9 mouse cellular contexts compared by ENCODE assay signal in the genomic region with DNA sequence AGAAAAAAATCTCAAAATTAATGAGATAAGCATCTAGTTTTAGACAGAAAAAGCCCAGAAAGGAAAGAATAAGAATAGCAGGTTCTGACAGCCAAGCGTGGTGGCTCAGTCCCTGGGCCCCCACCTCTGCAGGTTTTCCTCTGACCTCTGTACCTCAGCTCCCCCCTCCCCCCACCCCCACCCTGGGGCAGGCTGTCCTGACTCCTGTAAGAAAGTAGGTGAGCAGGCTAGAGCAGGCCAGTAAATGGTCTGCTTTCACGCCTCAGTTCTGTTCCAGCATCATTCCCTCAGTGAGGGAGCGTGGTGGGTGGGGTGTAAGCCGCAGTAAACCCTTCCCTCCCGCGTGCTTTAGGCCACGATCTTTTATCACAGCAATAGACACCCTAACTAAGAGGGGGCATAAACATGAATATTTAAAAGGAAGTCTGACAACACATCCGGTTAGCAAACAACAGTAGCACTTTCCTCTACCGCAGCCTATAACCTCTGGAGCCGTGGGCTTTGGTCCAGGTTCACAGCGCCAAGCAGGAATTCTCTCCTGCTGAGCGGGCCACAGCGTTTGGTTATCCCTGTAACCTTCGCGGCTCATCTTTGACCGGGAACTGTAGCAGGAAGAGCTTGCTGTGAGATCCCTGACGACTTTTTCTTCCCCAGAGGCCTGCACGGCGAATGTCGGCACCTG. TPM values are rescaled to one million over a fixed set of nuclear protein-coding genes. Genes with fewer than 3 reads are reported as not detected.
A peak's percentile ranks its signal among the peaks of the same experiment; 100 is the strongest.
DNase-seq lines count a peak whose midpoint lies in the region; ATAC-seq and TF ChIP-seq lines count a peak whose summit lies in the region.
"Had no signal": no experiment of that assay in that cellular context is flagged by ENCODE, and none has a peak within 500 bp of the region (broad histone marks: within the 10 kb centered on the region; RNA-seq: fewer than 3 reads in every experiment).

No protein-coding gene starts in this region.

- intact Hi-C loops in heart, postnatal 25 days (cut with DNase I) = no loop called here

- 41% methylated on average over 20 of the region's 20 CpGs for WGBS in heart, embryonic 14.5 days
- WGBS in embryonic facial prominence, embryonic 15.5 days = 25% methylated on average over 20 of the region's 20 CpGs
- 31% methylated on average over 20 of the region's 20 CpGs for WGBS in limb, embryonic 14.5 days

- TF ChIP-seq POLR2A in limb, embryonic 14.5 days (IDR thresholded peaks at IDR 0.05; ENCODE audit: borderline replicate concordance, extremely low read depth, insufficient read depth, insufficient read length) = no peak

- no peak for DNase-seq in heart, postnatal 25 days (ENCODE audit: low spot score)
- DNase-seq in limb, embryonic 14.5 days (ENCODE audit: low spot score) = no peak
- DNase-seq in cerebellum, postnatal 14 days = no peak
- DNase-seq in cerebellum, postnatal 10 days = no peak
- no peak for DNase-seq in thymus, postnatal 36 days
- DNase-seq: adrenal gland, adult 8-10 months had no signal

- no peaks in the 10 kb centered on the region for H3K4me1 ChIP-seq in heart, embryonic 14.5 days (ENCODE audit: control insufficient read depth in 2 of 2, insufficient read depth in 2 of 2, low read length in 2 of 2)
- peaks cover 67% of the 10 kb centered on the region for H3K4me1 ChIP-seq in E14TG2a.4 (replicated peaks; ENCODE audit: low read depth, low read length)
- peaks cover 25% of the 10 kb centered on the region for H3K4me1 ChIP-seq in embryonic facial prominence, embryonic 15.5 days
- peaks cover 6% of the 10 kb centered on the region for H3K4me1 ChIP-seq in limb, embryonic 14.5 days (ENCODE audit: control insufficient read depth, insufficient read depth, low read length)

- H3K9ac ChIP-seq in heart, embryonic 14.5 days (ENCODE audit: low read length) = no peak overlapping the region
- no peak overlapping the region for H3K9ac ChIP-seq in embryonic facial prominence, embryonic 15.5 days
- no peak overlapping the region; the same call in 1 of the 2 replicates for H3K9ac ChIP-seq in limb, embryonic 14.5 days (ENCODE audit: low read depth, low read length, severe bottlenecking)

- no peak for ATAC-seq in heart, embryonic 14.5 days (ENCODE audit: insufficient number of reproducible peaks, insufficient read depth, low FRiP score, low read depth)
- no peak for ATAC-seq in embryonic facial prominence, embryonic 15.5 days (ENCODE audit: insufficient number of reproducible peaks, low FRiP score, low TSS enrichment, low read depth)
- ATAC-seq in limb, embryonic 14.5 days (ENCODE audit: low FRiP score, low read depth) = no peak

- no peak overlapping the region for H3K27ac ChIP-seq in heart, embryonic 14.5 days (replicated peaks in 1 of 2; ENCODE audit: control insufficient read depth in 1 of 2, insufficient read depth in 1 of 2, low read depth in 2 of 2, low read length in 2 of 2)
- H3K27ac ChIP-seq in embryonic facial prominence, embryonic 15.5 days (replicated peaks) = peak overlapping the region; percentile 29; the same call in 1 of the 2 replicates
- H3K27ac ChIP-seq in limb, embryonic 14.5 days (replicated peaks; ENCODE audit: low read depth, low read length) = 0 out of 2 replicates have a peak overlapping the region, but pooled peaks have one; percentile 58

- H3K27me3 ChIP-seq in heart, embryonic 14.5 days (ENCODE audit: control insufficient read depth, insufficient read depth, low read length) = no peaks in the 10 kb centered on the region
- peaks cover 8% of the 10 kb centered on the region; the same call in 1 of the 2 replicates for H3K27me3 ChIP-seq in E14TG2a.4 (ENCODE audit: insufficient read depth, low read length)
- H3K27me3 ChIP-seq in embryonic facial prominence, embryonic 15.5 days = no peaks in the 10 kb centered on the region
- no peaks in the 10 kb centered on the region for H3K27me3 ChIP-seq in limb, embryonic 14.5 days (ENCODE audit: control insufficient read depth, insufficient read depth, low read length)

- no peaks in the 10 kb centered on the region for H3K36me3 ChIP-seq in heart, embryonic 14.5 days (ENCODE audit: control insufficient read depth, insufficient read depth, low read length)
- H3K36me3 ChIP-seq in E14TG2a.4 (ENCODE audit: insufficient read depth, low read length) = no peaks in the 10 kb centered on the region
- no peaks in the 10 kb centered on the region for H3K36me3 ChIP-seq in embryonic facial prominence, embryonic 15.5 days
- no peaks in the 10 kb centered on the region for H3K36me3 ChIP-seq in limb, embryonic 14.5 days (ENCODE audit: control insufficient read depth, insufficient read depth, low read length)

- H3K4me2 ChIP-seq in heart, embryonic 14.5 days (ENCODE audit: low read length) = peak overlapping the region; percentile 35
- peak overlapping the region; percentile 27 for H3K4me2 ChIP-seq in embryonic facial prominence, embryonic 15.5 days (replicated peaks)
- H3K4me2 ChIP-seq in limb, embryonic 14.5 days (replicated peaks; ENCODE audit: low read depth, low read length, severe bottlenecking) = peak overlapping the region; percentile 31

- no peak for TF ChIP-seq CTCF in E14TG2a.4 (conservative IDR thresholded peaks at IDR 0.05; ENCODE audit: low read length)

- no peaks in the 10 kb centered on the region for H3K9me3 ChIP-seq in heart, embryonic 14.5 days (ENCODE audit: control insufficient read depth, low read length)
- H3K9me3 ChIP-seq in E14TG2a.4 (ENCODE audit: low read length) = no peaks in the 10 kb centered on the region
- H3K9me3 ChIP-seq in embryonic facial prominence, embryonic 15.5 days (replicated peaks) = no peaks in the 10 kb centered on the region
- no peaks in the 10 kb centered on the region for H3K9me3 ChIP-seq in limb, embryonic 14.5 days (ENCODE audit: control insufficient read depth, low read length)

- H3K4me3 ChIP-seq in heart, embryonic 14.5 days (ENCODE audit: control insufficient read depth in 1 of 2, insufficient read depth in 1 of 2, low read depth in 1 of 2, low read length in 2 of 2) = no peak overlapping the region
- peak overlapping the region; percentile 43 for H3K4me3 ChIP-seq in E14TG2a.4 (replicated peaks; ENCODE audit: low read length)
- no peak overlapping the region for H3K4me3 ChIP-seq in embryonic facial prominence, embryonic 15.5 days (replicated peaks)
- H3K4me3 ChIP-seq in limb, embryonic 14.5 days (replicated peaks; ENCODE audit: low read length) = peak overlapping the region; percentile 10

RNA-seq across cellular contexts. Expression of a gene that starts 24.8 kb away (rescaled TPM):
- polyA plus RNA-seq in heart, embryonic 14.5 days (2014; fragmentation: Nextera tagmentation; extraction: Ambion mirVana) = 333 and 351 TPM in 2 replicates
- 100 to 1,000 TPM; 232 to 242 TPM for total RNA-seq in heart, postnatal 25 days (2021)
- polyA plus RNA-seq in embryonic facial prominence, embryonic 15.5 days (2015; fragmentation: Nextera tagmentation; extraction: Ambion mirVana) = 374 TPM in 2 replicates
- 223 and 296 TPM in 2 replicates for polyA plus RNA-seq in limb, embryonic 14.5 days (2012; rRNA removed)
- 415 and 416 TPM in 2 replicates for polyA plus RNA-seq in limb, embryonic 14.5 days (2014; fragmentation: Nextera tagmentation; extraction: Ambion mirVana)

RNA-seq across cellular contexts. Expression of a gene that starts 24.9 kb away (rescaled TPM):
- 1.8 and 2.1 TPM in 2 replicates for polyA plus RNA-seq in heart, embryonic 14.5 days (2014; fragmentation: Nextera tagmentation; extraction: Ambion mirVana)
- under 1 TPM in 1 of 2 experiments, not detected in 1; 0.21 TPM for total RNA-seq in heart, postnatal 25 days (2021)
- polyA plus RNA-seq in embryonic facial prominence, embryonic 15.5 days (2015; fragmentation: Nextera tagmentation; extraction: Ambion mirVana) = 1.0 and 1.3 TPM in 2 replicates
- 0.79 and 0.80 TPM in 2 replicates for polyA plus RNA-seq in limb, embryonic 14.5 days (2012; rRNA removed)
- polyA plus RNA-seq in limb, embryonic 14.5 days (2014; fragmentation: Nextera tagmentation; extraction: Ambion mirVana) = 0.08 and 0.19 TPM in 2 replicates

RNA-seq across cellular contexts. Expression of a gene that starts 35.7 kb away (rescaled TPM):
- polyA plus RNA-seq in heart, embryonic 14.5 days (2014; fragmentation: Nextera tagmentation; extraction: Ambion mirVana) = 9.4 and 10.7 TPM in 2 replicates
- 10 to 100 TPM; 15.0 to 16.6 TPM for total RNA-seq in heart, postnatal 25 days (2021)
- polyA plus RNA-seq in embryonic facial prominence, embryonic 15.5 days (2015; fragmentation: Nextera tagmentation; extraction: Ambion mirVana) = 32.1 and 32.8 TPM in 2 replicates
- 20.2 and 22.3 TPM in 2 replicates for polyA plus RNA-seq in limb, embryonic 14.5 days (2012; rRNA removed)
- 23.9 and 27.2 TPM in 2 replicates for polyA plus RNA-seq in limb, embryonic 14.5 days (2014; fragmentation: Nextera tagmentation; extraction: Ambion mirVana)

Comparison
In these comparisons a context has a peak if more than half of its experiments do, and no peak if none do; other contexts are left out.
1. H3K27ac ChIP-seq: peak in embryonic facial prominence, embryonic 15.5 days (single experiment) and limb, embryonic 14.5 days (single experiment); none in heart, embryonic 14.5 days (0 of 2).
2. H3K4me3 ChIP-seq: peak in E14TG2a.4 (single experiment) and limb, embryonic 14.5 days (single experiment); none in heart, embryonic 14.5 days (0 of 2) and embryonic facial prominence, embryonic 15.5 days (single experiment).
3. Peak in every context shown above with its lines, with median percentiles within 50 percentile points of each other: H3K4me2 ChIP-seq.